Mouse (Mus musculus) liver, adult (tissue): Measurements from ENCODE around the gene 1700022I11Rik.

Source experiments
- GATA4 ChIP-seq: IDR thresholded peaks from 2 replicates; pipeline ENCODE4 v1.6.1; 2014; ENCODE audit warnings: mild to moderate bottlenecking, low read length; ENCODE audit not compliant: insufficient replicate concordance

Gene 1700022I11Rik

DNA sequence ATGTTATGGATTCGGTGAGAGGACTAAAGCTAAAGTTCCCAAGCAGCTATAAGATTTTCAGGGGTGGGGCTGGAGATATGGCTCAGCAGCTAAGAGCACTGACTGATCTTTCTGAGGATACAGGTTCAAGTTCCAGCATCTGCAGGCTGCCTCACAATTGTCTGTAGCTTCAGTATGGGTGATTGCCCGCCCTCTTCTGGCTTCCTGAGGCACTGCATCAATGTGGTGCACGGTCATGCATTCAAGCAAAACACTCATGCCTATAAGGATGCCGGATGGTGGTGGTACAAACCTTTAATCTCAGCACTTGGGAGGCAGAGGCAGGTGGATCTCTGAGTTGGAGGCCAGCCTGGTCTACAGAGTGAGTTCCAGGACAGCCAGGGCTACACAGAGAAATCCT, 7.8 kb upstream of the 1700022I11Rik start:
- TF ChIP-seq GATA4 = no peak

DNA sequence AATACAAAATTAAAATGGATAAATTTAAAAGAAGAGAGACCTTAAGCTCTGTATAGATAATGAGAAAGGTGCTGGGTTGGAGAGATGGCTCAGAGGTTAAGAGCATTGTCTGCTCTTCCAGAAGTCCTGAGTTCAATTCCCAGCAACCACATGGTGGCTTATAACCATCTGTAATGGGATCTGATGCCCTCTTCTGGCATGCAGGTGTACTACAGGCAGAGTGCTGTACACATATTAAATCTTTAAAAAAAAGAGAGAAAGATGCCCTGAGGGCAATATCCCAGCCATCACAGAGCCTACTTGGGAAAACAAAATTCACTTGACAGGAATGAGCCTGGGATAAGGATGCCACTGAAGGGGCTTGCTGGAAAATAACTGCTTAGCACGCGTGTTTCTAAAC, 5.9 kb upstream of the 1700022I11Rik start:
- TF ChIP-seq GATA4 = no peak

DNA sequence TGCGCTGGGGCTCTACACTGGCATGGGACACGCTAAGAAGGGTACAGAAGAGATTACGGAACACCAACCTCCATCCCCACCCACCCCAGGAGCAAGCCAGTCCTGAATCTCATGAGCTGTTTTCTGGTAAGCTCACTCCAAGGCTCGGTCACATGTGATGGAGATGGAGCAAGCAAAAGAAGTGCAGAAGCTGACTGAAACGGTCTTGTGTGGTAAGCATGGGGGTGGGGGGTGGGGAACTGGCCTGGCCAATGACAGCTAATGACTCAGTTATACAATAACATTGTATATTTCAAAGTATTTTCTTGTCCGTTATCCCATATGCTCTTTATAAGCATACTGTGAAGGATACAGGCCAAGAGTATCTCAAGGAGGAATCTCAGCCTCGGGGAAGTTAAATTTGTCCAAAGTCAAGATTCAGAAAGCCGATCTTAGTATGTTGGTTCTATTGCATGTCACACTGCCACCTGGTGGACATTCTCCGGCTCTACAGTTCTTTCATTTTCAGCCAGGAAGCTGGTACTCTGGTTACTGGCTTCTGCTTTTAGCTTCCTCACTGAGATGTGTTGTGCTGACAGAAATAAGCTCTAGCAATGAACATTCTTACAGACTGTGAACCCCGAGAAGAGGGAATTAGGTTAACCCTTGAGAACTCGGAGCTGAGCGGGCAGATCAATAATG, 4.2 kb upstream of the 1700022I11Rik start:
- TF ChIP-seq GATA4 = no peak

- no peak for TF ChIP-seq GATA4
These were observed 3.5 kb downstream of the 1700022I11Rik start for GRCm38 (mm10) chr4:42972952-42973351.

GRCm38 (mm10) chr4:42973868-42974267, 4.5 kb downstream of the 1700022I11Rik start:
- TF ChIP-seq GATA4 = no peak

- no peak for TF ChIP-seq GATA4
These were observed 8.7 kb downstream of the 1700022I11Rik start for GRCm38 (mm10) chr4:42978062-42978461.

DNA sequence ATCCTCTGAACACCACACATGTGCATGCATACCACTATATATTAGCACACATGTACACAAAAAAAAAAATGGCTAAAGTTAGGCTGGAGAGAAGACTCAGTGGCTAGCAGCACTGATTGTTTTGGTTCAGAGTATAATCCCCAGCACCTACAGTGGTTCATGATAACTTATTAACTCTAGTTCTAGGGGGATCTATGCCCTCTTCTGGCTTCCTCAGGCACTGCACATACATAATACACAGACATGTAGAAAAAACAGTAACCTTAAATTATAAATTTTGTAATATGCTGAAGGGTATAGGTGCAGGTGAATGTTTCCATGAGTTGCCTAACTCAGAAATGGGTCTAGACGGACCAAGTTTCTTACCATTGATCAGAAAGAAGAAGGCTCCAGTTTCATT, 18.9 kb downstream of the 1700022I11Rik start:
- no peak for TF ChIP-seq GATA4

DNA sequence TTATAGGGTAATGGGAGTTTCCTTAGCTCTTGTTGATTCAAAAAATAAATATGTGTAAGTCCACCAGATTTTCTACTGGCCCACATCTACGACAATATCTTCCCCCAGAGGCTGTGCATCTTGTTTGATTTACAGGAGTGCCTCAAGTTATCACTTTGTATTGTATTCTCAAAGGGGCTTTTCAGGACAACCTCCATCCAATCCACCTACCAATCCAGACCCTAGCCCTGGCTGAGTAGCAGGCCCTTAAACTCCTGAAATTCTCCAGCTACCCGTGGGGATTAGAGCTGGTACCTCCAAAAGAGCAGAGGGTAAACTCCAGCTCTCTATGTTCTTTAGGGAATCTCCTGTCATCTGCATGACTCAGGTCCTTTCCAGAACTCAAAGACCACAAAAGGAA, 28.6 kb downstream of the 1700022I11Rik start:
- TF ChIP-seq GATA4 = no peak

DNA sequence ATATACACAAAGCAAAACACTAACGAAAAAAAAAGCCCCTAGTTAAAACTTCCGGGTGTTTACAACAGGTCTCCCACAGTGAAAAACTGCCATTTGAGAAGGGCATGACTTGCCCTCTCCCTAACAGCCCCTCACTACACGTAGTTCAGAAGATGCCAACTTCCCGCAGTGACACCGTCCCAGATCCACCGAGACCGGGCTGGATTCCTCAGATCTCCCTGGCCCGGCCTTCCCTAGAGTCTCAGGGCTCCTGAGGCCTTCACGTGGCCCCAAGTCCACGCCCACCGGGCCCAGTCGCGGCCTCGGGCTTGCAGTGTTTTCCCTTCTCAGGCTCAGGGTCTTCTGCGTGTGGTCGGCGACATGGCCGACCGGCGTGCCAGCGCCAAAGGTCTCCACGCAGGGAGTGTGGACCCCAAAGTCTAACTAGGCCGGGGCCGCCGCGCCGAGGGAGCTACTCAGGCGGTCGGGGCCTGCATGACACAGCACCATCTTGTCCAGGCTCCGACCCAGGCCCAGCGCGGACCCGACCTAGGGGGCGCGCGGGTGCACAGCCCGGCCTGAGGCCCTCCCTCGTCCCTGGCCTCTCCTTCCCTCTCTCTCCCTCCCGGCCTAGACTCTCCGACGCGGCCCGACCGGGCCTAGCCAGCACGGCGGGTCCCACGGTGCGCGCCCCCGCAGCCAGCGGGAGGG, 30.2 kb downstream of the 1700022I11Rik start:
- TF ChIP-seq GATA4 = no peak

DNA sequence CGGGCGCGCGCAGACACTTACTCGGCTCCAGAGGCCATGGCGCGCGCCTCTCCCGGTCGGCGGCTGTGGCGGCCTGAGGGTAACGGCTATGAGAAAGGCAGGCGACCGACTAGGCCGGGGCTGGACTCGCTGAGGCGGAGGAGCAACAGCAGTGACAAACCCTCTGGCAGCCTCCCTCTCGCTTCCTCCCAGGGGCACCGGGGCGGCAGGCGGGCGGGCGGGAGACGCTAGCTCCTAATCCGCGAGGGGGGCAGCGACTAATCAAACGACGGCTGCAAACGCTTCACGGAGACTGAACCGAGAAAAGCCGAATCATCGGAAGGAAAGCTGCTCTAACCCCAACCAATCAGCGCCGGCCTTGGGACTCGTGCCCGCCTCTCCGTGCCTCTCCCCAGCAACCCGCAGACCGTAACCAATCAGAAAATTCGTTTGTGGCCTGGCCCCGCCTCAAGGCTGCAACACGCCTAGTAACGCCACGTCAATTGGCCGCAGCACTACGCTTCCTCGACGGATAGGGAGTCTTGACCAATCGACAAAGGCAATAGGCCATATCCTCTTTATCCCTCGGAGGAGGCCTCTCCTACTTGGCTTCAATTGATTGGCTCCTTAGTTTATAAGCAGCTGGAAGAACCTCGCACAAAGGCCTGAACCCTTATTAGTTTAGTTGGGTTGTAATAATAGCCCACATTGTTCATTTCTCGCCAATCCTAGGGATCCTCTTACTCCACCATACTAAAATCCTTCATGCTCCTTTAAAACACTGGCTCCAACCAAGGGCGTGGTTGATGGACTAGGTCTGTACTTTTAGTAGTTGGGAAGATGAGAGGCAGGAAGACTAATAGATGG, 31.0 kb downstream of the 1700022I11Rik start, which contains the start of gene Vcp:
Vcp (minus strand) TSS at position 367 of the 846 bp plus-strand sequence.
- TF ChIP-seq GATA4 = peak; percentile 7; the same call in 1 of the 2 replicates

DNA sequence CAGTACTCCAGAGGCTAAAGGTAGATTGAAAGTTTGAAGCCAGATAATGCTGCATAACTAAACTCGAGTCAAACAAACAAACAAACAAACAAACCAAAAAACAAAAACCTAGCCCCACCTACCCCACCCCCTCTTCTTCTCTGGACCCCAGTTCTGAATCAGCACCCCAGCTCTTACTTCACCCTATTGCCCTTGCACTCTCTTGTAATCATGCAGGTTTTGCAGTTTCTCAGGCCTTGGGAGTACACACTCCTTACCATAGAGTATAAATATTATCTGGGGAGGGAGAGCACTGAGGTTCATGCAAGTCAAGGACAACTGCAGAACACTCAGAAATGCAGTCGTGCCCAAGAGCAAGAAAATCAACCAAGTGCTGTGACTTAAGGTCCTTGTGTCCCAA, 31.9 kb downstream of the 1700022I11Rik start:
- TF ChIP-seq GATA4 = no peak

DNA sequence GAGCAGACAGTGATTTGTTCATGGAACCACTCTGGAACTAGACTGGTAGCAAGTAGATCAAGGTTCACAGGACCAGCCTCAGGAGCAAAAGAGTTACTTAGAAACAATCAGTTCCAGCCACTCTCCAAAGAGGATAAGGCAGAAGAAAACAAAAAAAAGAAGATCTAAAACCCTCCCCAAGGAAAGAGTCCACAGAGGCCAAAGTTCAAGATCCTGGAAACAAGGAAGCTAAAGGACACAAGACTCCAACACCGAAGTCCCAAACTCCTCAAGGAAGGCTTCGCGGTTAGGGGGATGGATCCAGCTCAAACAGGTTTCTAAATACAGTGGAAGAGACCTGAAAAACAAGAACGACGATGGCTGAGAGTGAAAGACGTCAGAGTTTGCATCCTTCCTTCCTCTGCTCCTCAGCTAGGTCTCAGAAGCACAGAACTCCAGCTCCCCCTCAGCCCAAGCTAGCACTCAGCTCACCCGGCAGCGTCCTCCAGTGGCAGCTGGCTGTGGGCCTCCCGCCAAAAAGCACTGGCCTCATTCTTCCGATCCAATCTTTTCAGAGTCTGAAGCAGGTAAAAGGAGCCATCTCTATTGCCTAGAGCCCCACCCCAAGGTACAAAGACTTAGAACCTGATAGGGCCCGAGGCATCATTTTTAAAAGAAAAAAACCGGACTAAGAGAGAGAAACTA, 33.5 kb downstream of the 1700022I11Rik start:
- TF ChIP-seq GATA4 = no peak

- TF ChIP-seq GATA4 = no peak
These were observed 35.5 kb downstream of the 1700022I11Rik start for GRCm38 (mm10) chr4:43004951-43005350.

GRCm38 (mm10) chr4:43005765-43006164, 36.4 kb downstream of the 1700022I11Rik start:
- TF ChIP-seq GATA4 = no peak
